15 mouse cellular contexts compared by ENCODE assay signal in the genomic region with DNA sequence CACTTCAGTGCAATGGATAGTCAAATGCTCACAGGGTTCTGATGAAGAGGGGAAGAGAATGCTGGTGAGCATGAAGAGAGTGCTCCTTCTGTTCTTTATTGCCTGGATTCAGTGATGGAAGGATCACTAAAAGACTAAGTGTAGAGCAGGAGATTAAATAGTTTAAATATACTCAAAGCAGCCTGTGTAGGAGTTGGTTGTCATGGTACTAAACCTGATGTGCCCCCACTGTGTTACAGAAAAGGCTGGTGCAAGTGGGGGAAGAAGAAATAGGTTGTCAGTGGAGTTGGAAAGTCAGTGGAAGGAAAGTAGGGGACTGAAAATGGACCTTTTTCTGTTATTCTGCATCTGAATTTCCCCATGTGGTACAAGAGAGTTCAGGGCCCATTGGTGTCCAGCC. TPM values are rescaled to one million over a fixed set of nuclear protein-coding genes. Genes with fewer than 3 reads are reported as not detected.
"Had no signal": no experiment of that assay in that cellular context is flagged by ENCODE, and none has a peak within 500 bp of the region (broad histone marks: within the 10 kb centered on the region; RNA-seq: fewer than 3 reads in every experiment).

No protein-coding gene starts in this region.

- H3K4me3 ChIP-seq: limb, embryonic 13.5 days; midbrain, embryonic 13.5 days had no signal

- H3K27ac ChIP-seq: kidney, postnatal 0 days; limb, embryonic 13.5 days; liver, embryonic 14.5 days; midbrain, embryonic 13.5 days had no signal

- H3K36me3 ChIP-seq: limb, embryonic 13.5 days; midbrain, embryonic 13.5 days had no signal

- H3K4me1 ChIP-seq: limb, embryonic 13.5 days; midbrain, embryonic 13.5 days had no signal

- H3K9me3 ChIP-seq: limb, embryonic 13.5 days; midbrain, embryonic 13.5 days had no signal

- DNase-seq: kidney, adult 9 months; kidney, postnatal 36 days; layer of hippocampus, postnatal 36 days; lung, adult 2 months; lung, postnatal 36 days; thymus, postnatal 4 days had no signal

- H3K27me3 ChIP-seq: limb, embryonic 13.5 days; midbrain, embryonic 13.5 days had no signal

RNA-seq across cellular contexts. Expression of a gene that starts 4.8 kb away (rescaled TPM):
- polyA plus RNA-seq: limb, embryonic 13.5 days; liver, adult 2 months; liver, embryonic 14.5 days; midbrain, embryonic 13.5 days; midbrain, postnatal 0 days; neural tube, embryonic 14.5 days had no signal

RNA-seq across cellular contexts. Expression of a gene that starts 19.8 kb away (rescaled TPM):
- polyA plus RNA-seq: small intestine, adult 2 months had no signal

RNA-seq across cellular contexts. Expression of a gene that starts 40.7 kb away (rescaled TPM):
- polyA plus RNA-seq: limb, embryonic 13.5 days; liver, adult 2 months; liver, embryonic 14.5 days; lung, adult 2 months; lung, postnatal 0 days; midbrain, embryonic 13.5 days; neural tube, embryonic 14.5 days; small intestine, adult 2 months had no signal

RNA-seq across cellular contexts. Expression of a gene that starts 45.4 kb away (rescaled TPM):
- polyA plus RNA-seq: neural tube, embryonic 14.5 days had no signal
